Mouse (Mus musculus): ENCODE measurements around the gene E4f1. TPM values are rescaled to one million over a fixed set of nuclear protein-coding genes. Genes with fewer than 3 reads are reported as not detected.
"Not testable (repeated sequence)": the region's sequence is repeated elsewhere in the genome, so short reads cannot be mapped to it uniquely, and the experiment has no call there.

E4f1 gene
- total RNA-seq, 2 experiments from 2014 or later: 15.6 to 15.9 TPM

- intact Hi-C loops (cut with DNase I): no loop called here
These were observed 1.4 kb downstream of the E4f1 start for GRCm38 (mm10) chr17:24468636-24469246.

GRCm38 (mm10) chr17:24463374-24464133 is 6.6 kb downstream of the E4f1 start:
- intact Hi-C loops (cut with DNase I): no loop called here
- DNase-seq: no peak

More at GRCm38 (mm10) chr17:24468636-24469246, 1.4 kb downstream of the E4f1 start:
- DNase-seq: no peak

- intact Hi-C loops (cut with DNase I): no loop called here
- no peak for DNase-seq
These were observed 7.2 kb downstream of the E4f1 start for GRCm38 (mm10) chr17:24462932-24463331.

- no peak for DNase-seq
- intact Hi-C loops (cut with DNase I): no loop called here
These were observed 8.5 kb downstream of the E4f1 start for GRCm38 (mm10) chr17:24461580-24461979.

- intact Hi-C loops (cut with DNase I): not testable (repeated sequence)
These were observed 14.4 kb downstream of the E4f1 start for GRCm38 (mm10) chr17:24455523-24456206.

GRCm38 (mm10) chr17:24454756-24455522 is 15.2 kb downstream of the E4f1 start:
- peak; percentile 100 for DNase-seq
- intact Hi-C loops (cut with DNase I): no loop called here

More at GRCm38 (mm10) chr17:24455523-24456206, 14.4 kb downstream of the E4f1 start:
- DNase-seq: not testable (repeated sequence)

GRCm38 (mm10) chr17:24454218-24454755 is 15.8 kb downstream of the E4f1 start:
- DNase-seq: no peak
- intact Hi-C loops (cut with DNase I): no loop called here

GRCm38 (mm10) chr17:24453372-24453771 is 16.7 kb downstream of the E4f1 start:
- DNase-seq: no peak
- intact Hi-C loops (cut with DNase I): loop anchor here (2.0 kb wide), 1 partner anchor 37 kb away; no protein-coding TSS in a partner anchor

- no peak for DNase-seq
- intact Hi-C loops (cut with DNase I): no loop called here
These were observed 18.9 kb downstream of the E4f1 start for GRCm38 (mm10) chr17:24451220-24451619.

- intact Hi-C loops (cut with DNase I): no loop called here
- DNase-seq: no peak
These were observed 20.6 kb downstream of the E4f1 start for GRCm38 (mm10) chr17:24449507-24449906.

GRCm38 (mm10) chr17:24446590-24446989 is 23.5 kb downstream of the E4f1 start:
- intact Hi-C loops (cut with DNase I): no loop called here
- no peak for DNase-seq

GRCm38 (mm10) chr17:24443409-24443808 is 26.7 kb downstream of the E4f1 start:
- intact Hi-C loops (cut with DNase I): no loop called here
- DNase-seq: no peak

- DNase-seq: no peak
- intact Hi-C loops (cut with DNase I): no loop called here
These were observed 27.4 kb downstream of the E4f1 start, which contains the start of gene Dnase1l2 for GRCm38 (mm10) chr17:24442632-24443155. Gene Dnase1l2 (minus strand): TSS chr17:24443105.

GRCm38 (mm10) chr17:24442107-24442506 is 28.0 kb downstream of the E4f1 start:
- intact Hi-C loops (cut with DNase I): no loop called here

GRCm38 (mm10) chr17:24441148-24441547 is 29.0 kb downstream of the E4f1 start:
- intact Hi-C loops (cut with DNase I): no loop called here
- no peak for DNase-seq

More at GRCm38 (mm10) chr17:24442107-24442506, 28.0 kb downstream of the E4f1 start:
- no peak for DNase-seq

GRCm38 (mm10) chr17:24440377-24440776 is 29.7 kb downstream of the E4f1 start:
- DNase-seq: no peak
- intact Hi-C loops (cut with DNase I): no loop called here

GRCm38 (mm10) chr17:24437016-24437415 is 33.1 kb downstream of the E4f1 start:
- intact Hi-C loops (cut with DNase I): no loop called here
- DNase-seq: peak; percentile 49 to 69

- peak; percentile 75 to 81 for DNase-seq
- intact Hi-C loops (cut with DNase I): no loop called here
These were observed 40.7 kb downstream of the E4f1 start for GRCm38 (mm10) chr17:24429201-24429983.

GRCm38 (mm10) chr17:24427170-24427557 is 42.9 kb downstream of the E4f1 start:
- intact Hi-C loops (cut with DNase I): no loop called here
- peak; percentile 39 to 48 for DNase-seq

Data from heart, postnatal 10 days (tissue).